Mouse (Mus musculus): ENCODE results near the gene Avp.

The Avp gene

GRCm38 (mm10) chr2:130574960-130575359 lies 7.4 kb downstream of the Avp start:
- DNase-seq (ENCODE audit: low spot score in 2 of 2) = no peak

DNA sequence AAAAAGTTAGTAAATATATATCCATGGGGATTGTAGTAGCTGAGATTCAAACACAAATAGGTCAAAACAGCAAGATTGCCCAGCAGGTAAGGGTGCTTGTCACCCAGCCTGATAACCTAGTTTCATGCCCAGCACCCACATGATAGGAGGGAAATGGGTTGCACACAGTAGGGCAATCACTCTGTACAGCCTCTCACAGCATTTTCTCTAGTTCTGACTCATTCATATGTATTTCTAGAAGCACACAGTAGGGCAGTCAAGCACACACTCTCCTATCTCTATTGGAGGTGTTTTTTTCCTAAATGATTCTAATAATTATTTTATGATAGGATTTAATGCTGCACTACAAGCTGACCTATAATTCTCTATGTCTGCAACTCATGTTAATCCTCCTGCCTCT lies 12.4 kb downstream of the Avp start:
- no peak for DNase-seq (ENCODE audit: low spot score in 2 of 2)

DNA sequence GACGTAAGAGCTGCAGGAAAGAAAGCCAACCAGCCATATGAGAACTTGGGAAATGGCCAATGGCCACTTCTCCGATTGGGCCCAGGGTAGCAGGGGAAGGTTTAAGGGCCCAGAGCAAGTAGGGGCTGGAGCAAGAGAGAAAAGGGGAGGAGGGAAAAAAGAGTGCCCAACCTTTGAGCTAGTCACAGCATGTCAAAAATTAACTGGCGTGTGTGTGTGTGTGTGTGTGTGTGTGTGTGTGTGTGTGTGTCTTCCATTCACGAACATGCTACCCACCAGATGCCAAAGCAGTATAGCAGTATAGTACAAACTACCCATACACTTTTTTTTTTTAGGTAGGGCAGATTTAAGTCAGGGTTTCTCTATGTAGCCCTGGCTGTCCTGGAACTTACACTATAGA lies 13.4 kb downstream of the Avp start:
- DNase-seq (ENCODE audit: low spot score in 2 of 2) = no peak

GRCm38 (mm10) chr2:130564983-130565382 lies 17.4 kb downstream of the Avp start:
- no peak for DNase-seq (ENCODE audit: low spot score in 2 of 2)

GRCm38 (mm10) chr2:130564063-130564462 lies 18.3 kb downstream of the Avp start:
- no peak for DNase-seq (ENCODE audit: low spot score in 2 of 2)

DNA sequence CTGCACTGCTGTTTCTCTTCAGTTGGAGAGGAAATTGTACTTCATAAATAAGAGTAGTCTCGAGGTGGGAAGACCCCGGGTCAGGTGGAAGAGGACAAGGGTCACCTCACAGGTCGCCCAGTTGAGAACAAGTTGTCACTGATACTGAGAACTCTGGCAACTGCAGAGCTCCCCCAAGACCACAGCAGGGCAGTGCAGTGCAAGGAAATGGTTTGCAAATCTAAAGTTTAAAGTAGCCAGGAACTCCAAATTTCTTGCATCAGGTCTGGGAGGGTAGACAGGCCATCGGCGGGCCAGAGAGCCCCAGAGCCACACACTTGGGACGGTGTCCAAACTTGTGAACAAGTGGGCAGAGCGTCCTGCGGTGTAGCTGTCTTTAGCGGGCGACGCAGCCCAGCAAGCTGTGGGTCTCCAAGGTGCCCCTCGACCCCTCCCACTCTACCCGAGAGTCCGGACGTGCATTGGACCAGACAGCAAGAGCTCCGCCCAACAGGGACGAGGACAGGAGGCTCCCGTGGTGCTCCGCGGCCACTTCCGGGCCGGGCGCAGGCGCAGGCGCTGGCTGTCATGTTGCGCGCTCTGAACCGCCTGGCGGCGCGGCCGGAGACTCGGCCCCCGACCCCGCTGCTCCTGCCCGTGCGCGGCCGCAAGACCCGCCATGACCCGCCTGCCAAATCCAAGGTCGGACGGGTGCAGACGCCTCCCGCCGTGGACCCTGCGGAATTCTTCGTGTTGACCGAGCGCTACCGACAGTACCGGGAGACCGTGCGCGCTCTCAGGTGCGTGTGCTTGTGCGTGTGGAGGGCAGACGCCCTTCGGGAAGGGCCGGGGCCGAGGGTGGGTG lies 18.9 kb downstream of the Avp start, which contains the start of gene Mrps26:
TSS of gene Mrps26 (plus strand) at position 531 of the 844 bp plus-strand sequence.
- peak; percentile 83 to 91 for DNase-seq (ENCODE audit: low spot score in 2 of 2)

DNA sequence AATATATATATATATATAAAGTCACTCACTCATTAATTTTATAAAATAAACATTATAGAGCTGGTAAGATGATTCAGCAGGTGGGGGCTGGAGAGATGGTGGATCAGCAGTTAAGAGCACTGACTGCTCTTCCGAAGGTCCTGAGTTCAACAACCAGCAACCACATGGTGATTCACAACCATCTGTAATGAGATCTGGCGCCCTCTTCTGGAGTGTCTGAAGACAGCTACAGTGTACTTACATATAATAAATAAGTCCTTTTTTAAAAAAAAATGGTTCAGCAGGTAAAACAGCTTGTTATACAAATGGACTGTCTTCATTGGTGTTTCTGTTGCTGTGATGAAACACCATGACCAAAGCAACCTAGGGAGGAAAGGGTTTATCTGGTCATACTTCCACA lies 24.3 kb downstream of the Avp start:
- no peak for DNase-seq (ENCODE audit: low spot score in 2 of 2)

DNA sequence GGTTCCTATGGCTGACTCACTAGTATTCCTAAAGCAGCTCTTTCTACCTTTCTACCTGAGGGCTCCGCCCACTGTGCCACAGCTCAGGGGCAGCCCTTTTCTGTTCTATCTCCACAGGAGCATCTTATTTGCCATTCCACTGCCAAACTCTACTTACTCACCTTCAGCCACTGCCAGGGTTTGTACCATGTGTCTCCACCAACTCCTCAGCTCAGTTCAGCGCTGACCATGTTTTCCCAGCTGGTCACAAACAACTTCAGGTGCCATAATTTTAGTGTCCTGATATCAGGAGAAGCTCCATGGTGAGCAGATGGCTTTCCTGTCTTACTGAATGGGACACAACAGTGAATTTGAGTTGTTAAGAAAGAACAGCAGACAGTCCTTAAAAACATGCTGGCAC lies 24.9 kb downstream of the Avp start:
- DNase-seq (ENCODE audit: low spot score in 2 of 2) = no peak

- no peak for DNase-seq (ENCODE audit: low spot score in 2 of 2)
Measured at GRCm38 (mm10) chr2:130556292-130556691, 26.1 kb downstream of the Avp start.

- no peak for DNase-seq (ENCODE audit: low spot score in 2 of 2)
Measured at GRCm38 (mm10) chr2:130554841-130555240, 27.5 kb downstream of the Avp start.

DNA sequence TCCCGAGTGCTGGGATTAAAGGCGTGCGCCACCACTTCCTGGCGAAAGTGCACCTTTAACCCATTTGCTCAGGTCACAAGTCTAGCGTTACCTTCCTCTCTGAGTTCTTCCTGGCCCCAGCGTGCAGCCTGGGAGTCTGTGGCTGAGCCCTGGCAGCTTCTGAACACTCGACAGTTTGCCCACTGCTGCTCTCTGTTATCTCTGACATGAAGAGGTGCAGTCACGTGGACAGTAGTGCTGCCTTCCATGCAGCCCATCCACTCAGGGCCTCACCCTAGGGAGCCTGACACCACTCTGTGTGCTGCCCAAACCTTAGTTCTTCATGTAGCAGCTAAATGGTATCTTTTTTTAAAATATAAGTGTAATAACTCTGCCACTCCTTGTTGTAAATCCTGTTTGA lies 35.4 kb downstream of the Avp start:
- no peak for DNase-seq (ENCODE audit: low spot score in 2 of 2)

- DNase-seq (ENCODE audit: low spot score in 2 of 2) = no peak
Measured at GRCm38 (mm10) chr2:130540266-130540665, 42.1 kb downstream of the Avp start.

- DNase-seq (ENCODE audit: low spot score in 2 of 2) = no peak
Measured at GRCm38 (mm10) chr2:130538876-130539546, 43.3 kb downstream of the Avp start.

DNA sequence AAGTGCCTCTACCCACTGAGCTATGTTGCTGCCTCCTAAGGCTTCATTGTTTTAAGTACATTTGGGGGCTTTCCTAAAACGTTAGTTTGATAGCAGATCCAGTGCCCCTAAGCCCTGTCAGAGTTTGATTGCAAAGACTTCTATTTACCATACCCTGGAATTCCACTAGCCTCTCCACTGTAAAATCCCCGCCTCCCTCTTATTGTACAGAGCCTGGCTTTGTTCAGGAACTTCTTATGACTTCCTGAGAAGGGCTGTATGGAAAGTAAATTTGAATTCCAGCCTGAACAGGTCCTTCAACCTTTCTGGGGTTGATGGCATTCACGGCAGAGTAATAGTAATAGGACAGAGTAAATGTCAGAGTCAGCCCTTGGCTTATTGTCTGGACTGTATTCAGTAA lies 45.5 kb downstream of the Avp start:
- no peak for DNase-seq (ENCODE audit: low spot score in 2 of 2)

- no peak for DNase-seq (ENCODE audit: low spot score in 2 of 2)
Measured at GRCm38 (mm10) chr2:130535017-130535416, 47.3 kb downstream of the Avp start.

GRCm38 (mm10) chr2:130532201-130532600 lies 50.2 kb downstream of the Avp start:
- no peak for DNase-seq (ENCODE audit: low spot score in 2 of 2)

Measured in urinary bladder, postnatal 36 days (tissue).